29 mouse cellular contexts compared by ENCODE assay signal in the genomic region with DNA sequence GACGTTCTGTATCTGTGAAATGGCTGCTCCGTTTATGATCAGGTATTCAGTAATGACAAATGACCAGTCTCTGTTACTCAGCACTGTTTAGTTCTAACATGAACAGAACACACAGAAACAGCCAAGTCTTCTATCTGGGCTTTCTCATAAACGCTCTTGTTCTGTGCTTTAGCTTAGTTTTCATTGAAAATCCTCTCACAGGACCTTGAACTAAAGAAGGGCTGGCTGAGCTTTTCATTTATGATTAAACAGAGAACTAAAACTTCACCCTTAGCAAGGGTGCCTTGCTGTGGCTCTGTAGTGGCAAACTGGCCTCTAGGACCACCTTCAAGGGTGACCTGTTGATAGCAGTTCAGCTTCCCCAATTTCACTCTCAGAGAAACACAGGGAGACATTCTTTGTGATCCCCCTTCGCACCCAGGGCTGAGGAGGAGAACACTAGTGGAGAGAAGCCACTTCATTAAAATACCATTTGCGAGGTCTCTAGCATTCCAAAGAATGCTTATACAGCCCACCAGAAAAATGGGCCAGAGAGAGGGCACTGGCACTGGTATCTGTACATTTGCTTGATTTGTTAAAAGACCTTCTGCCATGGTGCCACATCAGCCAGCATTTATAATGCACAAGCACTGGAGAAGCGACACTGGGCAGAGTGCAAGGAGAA. TPM values are rescaled to one million over a fixed set of nuclear protein-coding genes. Genes with fewer than 3 reads are reported as not detected.
DNase-seq lines count a peak whose midpoint lies in the region; ATAC-seq and TF ChIP-seq lines count a peak whose summit lies in the region.
"Had no signal": no experiment of that assay in that cellular context is flagged by ENCODE, and none has a peak within 500 bp of the region (broad histone marks: within the 10 kb centered on the region; RNA-seq: fewer than 3 reads in every experiment).

No protein-coding gene starts in this region.

- no peak overlapping the region for H3K4me3 ChIP-seq in intestine, embryonic 14.5 days (ENCODE audit: low read depth, low read length)
- H3K4me3 ChIP-seq in intestine, postnatal 0 days (ENCODE audit: low read depth, low read length): no peak overlapping the region
- H3K4me3 ChIP-seq in bone marrow macrophage, adult 2 months (ENCODE audit: insufficient read depth, low read length): no peak overlapping the region
- H3K4me3 ChIP-seq in stomach, embryonic 14.5 days (ENCODE audit: low read depth, low read length): no peak overlapping the region
- H3K4me3 ChIP-seq: embryonic facial prominence, embryonic 12.5 days; forebrain, embryonic 15.5 days; heart, embryonic 10.5 days; heart, embryonic 15.5 days; left cerebral cortex, adult 2 months; liver, embryonic 15.5 days; midbrain, embryonic 10.5 days; myocyte; neural tube, embryonic 12.5 days had no signal

- H3K4me1 ChIP-seq in intestine, embryonic 14.5 days (replicated peaks; ENCODE audit: control insufficient read depth, insufficient read depth, low read length): peaks cover 7% of the 10 kb centered on the region
- H3K4me1 ChIP-seq in intestine, postnatal 0 days (replicated peaks; ENCODE audit: control insufficient read depth, insufficient read depth, low read length): no peaks in the 10 kb centered on the region
- H3K4me1 ChIP-seq in bone marrow macrophage, adult 2 months (ENCODE audit: control insufficient read depth, insufficient read depth, low read length): peaks cover 44% of the 10 kb centered on the region
- peaks cover 12% of the 10 kb centered on the region; the same call in 1 of the 2 replicates for H3K4me1 ChIP-seq in stomach, embryonic 14.5 days (ENCODE audit: control insufficient read depth, insufficient read depth, low read length)

- no peak overlapping the region for H3K9ac ChIP-seq in intestine, embryonic 14.5 days (ENCODE audit: low read length)
- no peak overlapping the region for H3K9ac ChIP-seq in intestine, postnatal 0 days (ENCODE audit: low read depth, low read length)
- no peak overlapping the region for H3K9ac ChIP-seq in stomach, embryonic 14.5 days (replicated peaks; ENCODE audit: low read depth, low read length)
- H3K9ac ChIP-seq: embryonic facial prominence, embryonic 12.5 days; forebrain, embryonic 15.5 days; heart, embryonic 15.5 days; liver, embryonic 15.5 days; lung, embryonic 14.5 days; neural tube, embryonic 12.5 days had no signal

- no peaks in the 10 kb centered on the region for H3K27me3 ChIP-seq in intestine, embryonic 14.5 days (replicated peaks; ENCODE audit: control insufficient read depth, insufficient read depth, low read length)
- H3K27me3 ChIP-seq in intestine, postnatal 0 days (replicated peaks; ENCODE audit: control insufficient read depth, insufficient read depth, low read length): no peaks in the 10 kb centered on the region
- no peaks in the 10 kb centered on the region for H3K27me3 ChIP-seq in stomach, embryonic 14.5 days (ENCODE audit: control insufficient read depth, insufficient read depth, low read length)
- H3K27me3 ChIP-seq: embryonic facial prominence, embryonic 12.5 days; forebrain, embryonic 15.5 days; heart, embryonic 15.5 days; neural tube, embryonic 12.5 days; Patski had no signal

- no peak for TF ChIP-seq POLR2A in bone marrow macrophage, adult 2 months (IDR thresholded peaks at IDR 0.05; ENCODE audit: borderline replicate concordance, low read depth, low read length)

- no peaks in the 10 kb centered on the region for H3K9me3 ChIP-seq in intestine, embryonic 14.5 days (ENCODE audit: control insufficient read depth, low read length)
- no peaks in the 10 kb centered on the region for H3K9me3 ChIP-seq in intestine, postnatal 0 days (ENCODE audit: control insufficient read depth)
- H3K9me3 ChIP-seq in stomach, embryonic 14.5 days (ENCODE audit: control insufficient read depth, low read depth, low read length): no peaks in the 10 kb centered on the region
- H3K9me3 ChIP-seq: embryonic facial prominence, embryonic 12.5 days; forebrain, embryonic 15.5 days; heart, embryonic 10.5 days; heart, embryonic 15.5 days; liver, embryonic 15.5 days; midbrain, embryonic 10.5 days; neural tube, embryonic 12.5 days had no signal

- WGBS in intestine, embryonic 14.5 days: 58% methylated on average over 6 of the region's 6 CpGs
- 74% methylated on average over 6 of the region's 6 CpGs for WGBS in intestine, postnatal 0 days
- 50% methylated on average over 6 of the region's 6 CpGs for WGBS in stomach, embryonic 14.5 days

- no peak for ATAC-seq in intestine, embryonic 14.5 days (replicated peaks; ENCODE audit: low FRiP score, low TSS enrichment, low read depth)
- ATAC-seq in intestine, postnatal 0 days: no peak
- no peak for ATAC-seq in stomach, embryonic 14.5 days (ENCODE audit: insufficient number of reproducible peaks, insufficient read depth, low FRiP score, low read depth)
- ATAC-seq: forebrain, embryonic 15.5 days; Patski had no signal

- TF ChIP-seq CTCF in intestine, postnatal 0 days (IDR thresholded peaks at IDR 0.05; ENCODE audit: low read depth): no peak
- no peak for TF ChIP-seq CTCF in bone marrow macrophage, adult 2 months (IDR thresholded peaks at IDR 0.05; ENCODE audit: low read depth, low read length)

- no peak for DNase-seq in intestine, embryonic 14.5 days (ENCODE audit: low spot score)
- peak; percentile 65 for DNase-seq in kidney, adult 9 months
- no peak for DNase-seq in kidney, postnatal 25 days
- DNase-seq in testis, postnatal 10 days (ENCODE audit: low spot score): no peak
- no peak for DNase-seq in retina, postnatal 1 day
- DNase-seq: adrenal gland, postnatal 10 days; cerebellum, adult 11 months; cerebellum, adult 9-10 months; cerebellum, postnatal 36 days; gastrocnemius, postnatal 25 days; heart, adult 11 months; lung, embryonic 14.5 days; lung, postnatal 14 days; right cerebral cortex, postnatal 4 days; thymus, adult 18-20 months; thymus, postnatal 25 days had no signal

- no peak overlapping the region for H3K4me2 ChIP-seq in intestine, embryonic 14.5 days (ENCODE audit: low read length)
- H3K4me2 ChIP-seq in intestine, postnatal 0 days (replicated peaks; ENCODE audit: low read depth): no peak overlapping the region
- no peak overlapping the region for H3K4me2 ChIP-seq in stomach, embryonic 14.5 days (replicated peaks; ENCODE audit: low read depth, low read length)
- H3K4me2 ChIP-seq: embryonic facial prominence, embryonic 12.5 days; forebrain, embryonic 15.5 days; heart, embryonic 15.5 days; liver, embryonic 15.5 days; lung, embryonic 14.5 days; neural tube, embryonic 12.5 days had no signal

- H3K27ac ChIP-seq in intestine, embryonic 14.5 days (ENCODE audit: low read depth): peak overlapping the region; percentile 44
- no peak overlapping the region for H3K27ac ChIP-seq in intestine, postnatal 0 days (ENCODE audit: low read depth, low read length)
- H3K27ac ChIP-seq in bone marrow macrophage, adult 2 months (ENCODE audit: insufficient read depth, low read depth, low read length): peak overlapping the region; percentile 86
- H3K27ac ChIP-seq in stomach, embryonic 14.5 days (ENCODE audit: low read length): peak overlapping the region; percentile 11; the same call in 1 of the 2 replicates
- H3K27ac ChIP-seq: embryonic facial prominence, embryonic 12.5 days; forebrain, embryonic 15.5 days; heart, embryonic 10.5 days; heart, embryonic 15.5 days; left cerebral cortex, adult 2 months; liver, embryonic 15.5 days; midbrain, embryonic 10.5 days; neural tube, embryonic 12.5 days had no signal

- H3K36me3 ChIP-seq in intestine, embryonic 14.5 days (ENCODE audit: control insufficient read depth, insufficient read depth, low read length): no peaks in the 10 kb centered on the region
- no peaks in the 10 kb centered on the region for H3K36me3 ChIP-seq in intestine, postnatal 0 days (ENCODE audit: control insufficient read depth, insufficient read depth)
- H3K36me3 ChIP-seq in stomach, embryonic 14.5 days (ENCODE audit: control insufficient read depth, insufficient read depth, low read length): no peaks in the 10 kb centered on the region
- H3K36me3 ChIP-seq: embryonic facial prominence, embryonic 12.5 days; forebrain, embryonic 15.5 days; heart, embryonic 10.5 days; heart, embryonic 15.5 days; liver, embryonic 15.5 days; midbrain, embryonic 10.5 days; neural tube, embryonic 12.5 days had no signal

RNA-seq across cellular contexts. Expression of gene Erbin, which starts 3.2 kb away (rescaled TPM):
- 32.1 and 32.6 TPM in 2 replicates for polyA plus RNA-seq in intestine, embryonic 14.5 days (2014; fragmentation: Nextera tagmentation; extraction: Ambion mirVana)
- polyA plus RNA-seq in intestine, postnatal 0 days (2015; fragmentation: Nextera tagmentation; extraction: Ambion mirVana): 28.4 and 31.1 TPM in 2 replicates
- 77.5 and 87.0 TPM in 2 replicates for polyA plus RNA-seq in bone marrow macrophage, adult 2 months (2012; ENCODE audit: insufficient read depth, insufficient read length, missing spikeins)
- 39.8 and 41.3 TPM in 2 replicates for polyA plus RNA-seq in stomach, embryonic 14.5 days (2014; fragmentation: Nextera tagmentation; extraction: Ambion mirVana)
